Comparison of ENCODE assay signal across 8 mouse cellular contexts in the genomic region with DNA sequence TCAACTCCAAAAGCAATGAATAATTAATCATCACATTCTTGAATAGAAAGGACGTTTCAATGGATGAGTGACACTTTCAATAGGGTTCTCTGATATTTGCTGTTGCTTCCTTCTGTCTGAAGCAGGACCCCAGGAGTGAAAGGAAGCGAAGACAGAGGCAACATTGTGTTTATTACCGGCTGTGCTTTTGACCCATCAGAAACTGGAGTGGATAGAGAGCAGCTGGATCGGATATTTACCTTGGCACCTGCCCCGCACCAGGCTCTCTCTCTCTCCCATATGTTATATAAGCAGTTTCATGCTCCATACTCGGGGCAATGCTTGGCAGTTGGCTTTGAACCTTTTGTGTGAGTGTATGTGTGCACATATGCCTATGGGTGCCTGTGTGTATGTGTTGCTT. TPM values are rescaled to one million over a fixed set of nuclear protein-coding genes. Genes with fewer than 3 reads are reported as not detected.
DNase-seq lines count a peak whose midpoint lies in the region; ATAC-seq and TF ChIP-seq lines count a peak whose summit lies in the region.

No protein-coding gene starts in this region.

- 0 out of 2 replicates have a peak, but pooled peaks cover 4% of the 10 kb centered on the region for H3K4me1 ChIP-seq in neural tube, embryonic 11.5 days (ENCODE audit: control insufficient read depth, insufficient read depth, low read length)
- peaks cover 23% of the 10 kb centered on the region for H3K4me1 ChIP-seq in limb, embryonic 13.5 days
- H3K4me1 ChIP-seq in stomach, postnatal 0 days (replicated peaks; ENCODE audit: control insufficient read depth, insufficient read depth) = 0 out of 2 replicates have a peak, but pooled peaks cover 5% of the 10 kb centered on the region

- no peak for TF ChIP-seq CTCF in gastrocnemius, adult 2 months (IDR thresholded peaks at IDR 0.05)
- TF ChIP-seq CTCF in stomach, postnatal 0 days (IDR thresholded peaks at IDR 0.05; ENCODE audit: low read depth) = no peak

- DNase-seq in gastrocnemius, adult 2 months = no peak
- no peak for DNase-seq in gastrocnemius, postnatal 14 days
- DNase-seq in neural tube, embryonic 11.5 days (ENCODE audit: low spot score) = no peak
- DNase-seq in neural tube, embryonic 10.5 days (ENCODE audit: extremely low spot score, low spot score) = no peak
- DNase-seq in stomach, postnatal 0 days (ENCODE audit: low spot score) = peak; percentile 54
- no peak for DNase-seq in urinary bladder, postnatal 14 days (ENCODE audit: low spot score)
- no peak for DNase-seq in thymus, postnatal 4 days

- H3K9me3 ChIP-seq in neural tube, embryonic 11.5 days (ENCODE audit: control insufficient read depth, low read length) = no peaks in the 10 kb centered on the region
- H3K9me3 ChIP-seq in limb, embryonic 13.5 days = no peaks in the 10 kb centered on the region
- no peaks in the 10 kb centered on the region for H3K9me3 ChIP-seq in stomach, postnatal 0 days (ENCODE audit: control insufficient read depth, low read length)

- no peak overlapping the region for H3K9ac ChIP-seq in neural tube, embryonic 11.5 days (ENCODE audit: low read length)
- H3K9ac ChIP-seq in limb, embryonic 13.5 days = no peak overlapping the region
- no peak overlapping the region for H3K9ac ChIP-seq in stomach, postnatal 0 days (ENCODE audit: low read length)

- WGBS in neural tube, embryonic 11.5 days = 52% methylated on average over 6 of the region's 6 CpGs
- WGBS in limb, embryonic 13.5 days = 66% methylated on average over 6 of the region's 6 CpGs
- 42% methylated on average over 6 of the region's 6 CpGs for WGBS in stomach, postnatal 0 days

- H3K4me2 ChIP-seq in neural tube, embryonic 11.5 days (ENCODE audit: low read depth) = peak overlapping the region; percentile 63
- H3K4me2 ChIP-seq in limb, embryonic 13.5 days (replicated peaks) = peak overlapping the region; percentile 66
- no peak overlapping the region; the same call in 1 of the 2 replicates for H3K4me2 ChIP-seq in stomach, postnatal 0 days (replicated peaks; ENCODE audit: low read depth)

- TF ChIP-seq EP300 in stomach, postnatal 0 days (optimal IDR thresholded peaks at IDR 0.05) = no peak

- ATAC-seq in neural tube, embryonic 11.5 days (ENCODE audit: insufficient read depth, low FRiP score, low TSS enrichment) = no peak
- ATAC-seq in limb, embryonic 13.5 days (ENCODE audit: low FRiP score, low read depth) = no peak
- no peak for ATAC-seq in stomach, postnatal 0 days (ENCODE audit: low FRiP score, low TSS enrichment)

- H3K27ac ChIP-seq in gastrocnemius, adult 2 months = peak overlapping the region; percentile 97
- no peak overlapping the region for H3K27ac ChIP-seq in neural tube, embryonic 11.5 days (ENCODE audit: low read depth, low read length)
- H3K27ac ChIP-seq in limb, embryonic 13.5 days = peak overlapping the region; percentile 85; the same call in 1 of the 2 replicates
- peak overlapping the region; percentile 85 for H3K27ac ChIP-seq in stomach, postnatal 0 days (replicated peaks)

- no peaks in the 10 kb centered on the region for H3K36me3 ChIP-seq in neural tube, embryonic 11.5 days (ENCODE audit: control insufficient read depth, insufficient read depth, low read length)
- no peaks in the 10 kb centered on the region for H3K36me3 ChIP-seq in limb, embryonic 13.5 days
- H3K36me3 ChIP-seq in stomach, postnatal 0 days (ENCODE audit: control insufficient read depth, insufficient read depth, low read length) = no peaks in the 10 kb centered on the region

- intact Hi-C loops in gastrocnemius, adult 2 months (cut with DNase I) = loop anchor here (5.0 kb wide), 2 partner anchors 339 to 474 kb away; a partner anchor contains a TSS
- intact Hi-C loops in gastrocnemius, postnatal 14 days (cut with DNase I; ENCODE audit: low total_unique reads) = loop anchor here (5.0 kb wide), 2 partner anchors 239 to 424 kb away; no protein-coding TSS in a partner anchor

- H3K4me3 ChIP-seq in gastrocnemius, adult 2 months = peak overlapping the region; percentile 68
- H3K4me3 ChIP-seq in neural tube, embryonic 11.5 days (ENCODE audit: low read depth, low read length) = no peak overlapping the region
- H3K4me3 ChIP-seq in limb, embryonic 13.5 days = no peak overlapping the region
- no peak overlapping the region for H3K4me3 ChIP-seq in stomach, postnatal 0 days (ENCODE audit: low read depth, low read length)

- no peaks in the 10 kb centered on the region for H3K27me3 ChIP-seq in neural tube, embryonic 11.5 days (ENCODE audit: control insufficient read depth, insufficient read depth, low read length)
- H3K27me3 ChIP-seq in limb, embryonic 13.5 days = no peaks in the 10 kb centered on the region
- H3K27me3 ChIP-seq in stomach, postnatal 0 days (ENCODE audit: control insufficient read depth, insufficient read depth, low read length) = no peaks in the 10 kb centered on the region

RNA-seq across cellular contexts. Expression of a gene that starts 23.6 kb away (rescaled TPM):
- total RNA-seq in gastrocnemius, adult 2 months (2021) = 1 to 10 TPM; 4.8 to 7.1 TPM
- 1 to 10 TPM; 4.9 to 5.6 TPM for total RNA-seq in gastrocnemius, postnatal 14 days (2021)
- polyA plus RNA-seq in neural tube, embryonic 11.5 days (2014; fragmentation: Nextera tagmentation; extraction: Ambion mirVana) = 2.8 TPM in 2 replicates
- polyA plus RNA-seq in limb, embryonic 13.5 days (2015; fragmentation: Nextera tagmentation; extraction: Ambion mirVana) = 2.0 and 2.2 TPM in 2 replicates
- polyA plus RNA-seq in stomach, postnatal 0 days (2015; fragmentation: Nextera tagmentation; extraction: Ambion mirVana) = 1.1 and 1.2 TPM in 2 replicates
